Mouse (Mus musculus): ENCODE results near the gene Hrc.

Gene Hrc

DNA sequence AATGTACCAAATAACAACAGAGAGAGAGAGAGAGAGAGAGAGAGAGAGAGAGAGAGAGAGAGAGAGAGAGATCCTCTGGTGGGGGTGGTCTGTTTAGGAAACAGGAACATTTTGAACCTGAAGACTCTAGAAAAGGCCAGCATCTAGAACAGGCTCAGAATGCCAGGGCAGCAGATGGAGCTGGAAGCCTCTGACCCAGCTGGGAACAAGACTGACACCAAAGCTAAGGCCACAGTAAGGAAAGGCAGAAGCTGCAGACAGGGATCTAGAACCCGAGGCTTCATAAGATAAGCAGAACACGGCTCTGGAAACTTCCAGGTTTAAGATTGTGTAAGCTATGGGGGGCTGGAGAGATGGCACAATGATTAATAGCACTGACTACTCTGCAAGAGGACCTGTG lies 28.9 kb downstream of the Hrc start:
- H3K36me3 ChIP-seq (ENCODE audit: insufficient read depth, low read length): peaks cover 2% of the 10 kb centered on the region; the same call in 1 of the 2 replicates
- H3K27me3 ChIP-seq (ENCODE audit: insufficient read depth, low read length): peaks cover 35% of the 10 kb centered on the region
- no peak for TF ChIP-seq POU5F1 (IDR thresholded peaks at IDR 0.05; ENCODE audit: borderline replicate concordance, low read length)
- TF ChIP-seq CTCF (conservative IDR thresholded peaks at IDR 0.05; ENCODE audit: low read length): no peak
- TF ChIP-seq NANOG (IDR thresholded peaks at IDR 0.05; ENCODE audit: borderline replicate concordance, low read length): no peak

GRCm38 (mm10) chr7:45365742-45366651 lies 30.9 kb downstream of the Hrc start:
- no peak for TF ChIP-seq NANOG (IDR thresholded peaks at IDR 0.05; ENCODE audit: borderline replicate concordance, low read length)
- no peak for TF ChIP-seq CTCF (conservative IDR thresholded peaks at IDR 0.05; ENCODE audit: low read length)
- no peak for TF ChIP-seq POU5F1 (IDR thresholded peaks at IDR 0.05; ENCODE audit: borderline replicate concordance, low read length)
- Histone ChIP-seq H3K36me3 (ENCODE audit: insufficient read depth, low read length) (peaks cover 4% of the 10 kb centered on the region; the same call in 1 of the 2 replicates), H3K27me3 (ENCODE audit: insufficient read depth, low read length) (peaks cover 47% of the 10 kb centered on the region), H3K4me1 (replicated peaks; ENCODE audit: low read depth, low read length) (peaks cover 57% of the 10 kb centered on the region), H3K9me3 (ENCODE audit: low read length) (no peaks in the 10 kb centered on the region), H3K4me3 (replicated peaks; ENCODE audit: low read length) (peak overlapping the region; percentile 85)

More for the DNA sequence above, 28.9 kb downstream of the Hrc start:
- H3K4me1 ChIP-seq (replicated peaks; ENCODE audit: low read depth, low read length): peaks cover 59% of the 10 kb centered on the region
- H3K4me3 ChIP-seq (replicated peaks; ENCODE audit: low read length): no peak overlapping the region
- H3K9me3 ChIP-seq (ENCODE audit: low read length): no peaks in the 10 kb centered on the region

DNA sequence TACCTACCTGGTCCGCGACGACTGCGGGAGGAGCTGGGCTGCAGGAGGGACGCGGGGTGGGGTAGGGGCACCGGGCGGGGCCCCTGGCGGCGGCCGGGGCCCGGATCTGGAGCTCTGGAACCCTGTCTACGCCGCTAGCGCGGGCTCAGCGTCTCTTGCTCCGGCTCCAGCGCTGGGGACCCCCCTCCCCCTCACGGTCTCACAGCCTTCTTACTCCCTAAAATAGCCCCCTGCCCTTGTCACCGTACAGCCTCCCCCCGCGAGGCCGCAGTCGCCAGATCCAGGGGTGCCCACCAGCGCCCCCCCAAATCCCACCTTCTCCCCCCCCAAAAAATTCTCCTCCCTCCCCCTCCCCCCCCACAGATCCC lies 31.5 kb downstream of the Hrc start, which contains the start of gene Ppfia3:
TSS of gene Ppfia3 (minus strand) at position 368 of the 368 bp plus-strand sequence.
- H3K36me3 ChIP-seq (ENCODE audit: insufficient read depth, low read length): peaks cover 7% of the 10 kb centered on the region; the same call in 1 of the 2 replicates
- TF ChIP-seq CTCF (conservative IDR thresholded peaks at IDR 0.05; ENCODE audit: low read length) (no peak), POU5F1 (IDR thresholded peaks at IDR 0.05; ENCODE audit: borderline replicate concordance, low read length) (no peak), NANOG (IDR thresholded peaks at IDR 0.05; ENCODE audit: borderline replicate concordance, low read length) (no peak)
- peaks cover 61% of the 10 kb centered on the region for H3K4me1 ChIP-seq (replicated peaks; ENCODE audit: low read depth, low read length)
- peak within 1 kb of the TSS; percentile 85 for H3K4me3 ChIP-seq (replicated peaks; ENCODE audit: low read length)
- H3K27me3 ChIP-seq (ENCODE audit: insufficient read depth, low read length): peaks cover 47% of the 10 kb centered on the region
- no peaks in the 10 kb centered on the region for H3K9me3 ChIP-seq (ENCODE audit: low read length)

DNA sequence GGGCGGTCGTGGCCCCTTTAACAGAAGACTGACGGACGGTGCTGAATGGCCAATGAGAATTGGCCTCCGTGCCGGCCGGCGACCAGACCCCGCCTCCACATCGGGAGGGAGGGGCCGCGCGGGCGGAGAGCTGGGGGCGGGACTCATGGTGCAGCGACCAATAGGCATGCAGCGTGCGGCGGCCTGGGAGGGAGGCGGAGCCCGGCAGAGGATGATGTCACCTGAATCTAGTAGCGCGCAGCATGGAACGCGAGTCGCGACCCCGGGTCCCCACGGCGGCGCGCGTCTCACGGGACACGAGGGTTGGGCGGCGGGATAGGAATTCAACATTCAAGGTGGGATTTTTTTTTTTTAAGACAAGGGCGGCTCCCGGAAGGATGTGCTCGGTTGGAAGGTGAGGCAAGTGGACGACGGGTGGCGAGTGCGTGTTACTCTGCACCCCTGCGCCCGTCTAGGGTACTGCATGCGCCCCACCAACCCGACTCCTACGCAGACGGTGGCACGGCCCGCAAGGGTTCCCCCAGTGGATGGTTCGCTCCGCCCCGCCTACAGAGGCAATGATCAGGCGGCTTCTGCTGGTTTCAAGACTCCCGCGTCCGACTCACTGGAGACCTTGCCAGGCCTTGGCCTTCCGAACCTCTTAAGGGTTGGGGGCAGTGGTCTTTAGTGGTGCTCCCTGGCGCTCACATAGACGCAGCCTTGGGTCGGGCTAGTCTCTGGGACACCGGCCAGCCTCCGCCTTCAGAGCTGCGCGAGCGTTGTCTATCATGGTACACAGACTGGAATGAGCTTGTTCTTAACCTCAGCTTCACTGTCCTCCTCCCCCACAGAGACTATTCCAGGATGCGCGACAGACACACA lies 32.2 kb downstream of the Hrc start:
- Histone ChIP-seq H3K27me3 (ENCODE audit: insufficient read depth, low read length) (peaks cover 43% of the 10 kb centered on the region), H3K4me1 (replicated peaks; ENCODE audit: low read depth, low read length) (peaks cover 59% of the 10 kb centered on the region), H3K4me3 (replicated peaks; ENCODE audit: low read length) (peak overlapping the region; percentile 85), H3K9me3 (ENCODE audit: low read length) (no peaks in the 10 kb centered on the region), H3K36me3 (ENCODE audit: insufficient read depth, low read length) (peaks cover 12% of the 10 kb centered on the region)
- peak; percentile 70 for TF ChIP-seq CTCF (conservative IDR thresholded peaks at IDR 0.05; ENCODE audit: low read length)
- no peak for TF ChIP-seq POU5F1 (IDR thresholded peaks at IDR 0.05; ENCODE audit: borderline replicate concordance, low read length)
- TF ChIP-seq NANOG (IDR thresholded peaks at IDR 0.05; ENCODE audit: borderline replicate concordance, low read length): no peak

- H3K27me3 ChIP-seq (ENCODE audit: insufficient read depth, low read length): peaks cover 41% of the 10 kb centered on the region
- no peaks in the 10 kb centered on the region for H3K9me3 ChIP-seq (ENCODE audit: low read length)
- H3K4me1 ChIP-seq (replicated peaks; ENCODE audit: low read depth, low read length): peaks cover 59% of the 10 kb centered on the region
- H3K36me3 ChIP-seq (ENCODE audit: insufficient read depth, low read length): peaks cover 21% of the 10 kb centered on the region
- peak overlapping the region; percentile 85 for H3K4me3 ChIP-seq (replicated peaks; ENCODE audit: low read length)
- no peak for TF ChIP-seq NANOG (IDR thresholded peaks at IDR 0.05; ENCODE audit: borderline replicate concordance, low read length)
- no peak for TF ChIP-seq POU5F1 (IDR thresholded peaks at IDR 0.05; ENCODE audit: borderline replicate concordance, low read length)
- TF ChIP-seq CTCF (conservative IDR thresholded peaks at IDR 0.05; ENCODE audit: low read length): no peak
Measured at GRCm38 (mm10) chr7:45368178-45368577, 33.1 kb downstream of the Hrc start.

- Histone ChIP-seq H3K36me3 (ENCODE audit: insufficient read depth, low read length) (peaks cover 31% of the 10 kb centered on the region), H3K27me3 (ENCODE audit: insufficient read depth, low read length) (peaks cover 38% of the 10 kb centered on the region), H3K4me3 (replicated peaks; ENCODE audit: low read length) (peak overlapping the region; percentile 85; the same call in 1 of the 2 replicates), H3K9me3 (ENCODE audit: low read length) (no peaks in the 10 kb centered on the region), H3K4me1 (replicated peaks; ENCODE audit: low read depth, low read length) (peaks cover 65% of the 10 kb centered on the region)
- TF ChIP-seq NANOG (IDR thresholded peaks at IDR 0.05; ENCODE audit: borderline replicate concordance, low read length) (no peak), POU5F1 (IDR thresholded peaks at IDR 0.05; ENCODE audit: borderline replicate concordance, low read length) (no peak), CTCF (conservative IDR thresholded peaks at IDR 0.05; ENCODE audit: low read length) (no peak)
Measured at GRCm38 (mm10) chr7:45369022-45369745, 34.1 kb downstream of the Hrc start.

DNA sequence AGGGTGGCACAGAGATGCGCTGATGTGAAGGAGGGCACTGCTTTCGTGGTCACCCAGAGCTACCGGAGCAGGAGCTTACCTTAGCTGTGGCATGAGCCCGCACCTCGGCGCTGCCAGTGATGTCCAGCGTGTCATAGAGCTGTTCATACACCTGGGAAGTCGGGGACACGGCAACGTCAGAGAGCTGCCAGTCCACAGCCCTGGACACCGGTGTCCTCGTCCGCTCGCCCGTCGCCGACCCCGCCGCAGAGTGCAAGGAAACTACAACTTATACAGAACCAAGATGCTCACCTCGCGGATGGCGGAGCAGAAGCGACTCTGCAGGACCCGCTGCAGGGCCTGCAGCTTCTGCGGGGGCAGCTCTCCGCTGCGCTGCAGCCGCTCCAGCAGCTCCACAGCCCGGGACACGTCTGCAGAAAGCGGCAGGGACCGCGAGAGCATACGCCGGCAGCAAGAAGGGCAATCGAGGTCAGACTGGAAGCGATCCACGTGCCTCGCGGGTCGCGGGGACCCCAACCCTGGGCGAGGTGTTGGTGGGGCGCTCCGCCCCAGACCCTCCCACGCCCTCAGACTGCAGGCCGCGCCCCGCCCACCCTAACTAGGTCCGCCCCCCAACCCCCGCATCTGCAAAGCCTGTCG lies 34.9 kb downstream of the Hrc start:
- H3K27me3 ChIP-seq (ENCODE audit: insufficient read depth, low read length): peaks cover 31% of the 10 kb centered on the region
- TF ChIP-seq NANOG (IDR thresholded peaks at IDR 0.05; ENCODE audit: borderline replicate concordance, low read length) (no peak), POU5F1 (IDR thresholded peaks at IDR 0.05; ENCODE audit: borderline replicate concordance, low read length) (no peak), CTCF (conservative IDR thresholded peaks at IDR 0.05; ENCODE audit: low read length) (no peak)
- H3K4me3 ChIP-seq (replicated peaks; ENCODE audit: low read length): peak overlapping the region; percentile 81
- no peaks in the 10 kb centered on the region for H3K9me3 ChIP-seq (ENCODE audit: low read length)
- H3K4me1 ChIP-seq (replicated peaks; ENCODE audit: low read depth, low read length): peaks cover 70% of the 10 kb centered on the region
- peaks cover 38% of the 10 kb centered on the region for H3K36me3 ChIP-seq (ENCODE audit: insufficient read depth, low read length)

All from E14TG2a.4 (cell line).